Mouse (Mus musculus): ENCODE data around the gene Rpl22l1.

DNA sequence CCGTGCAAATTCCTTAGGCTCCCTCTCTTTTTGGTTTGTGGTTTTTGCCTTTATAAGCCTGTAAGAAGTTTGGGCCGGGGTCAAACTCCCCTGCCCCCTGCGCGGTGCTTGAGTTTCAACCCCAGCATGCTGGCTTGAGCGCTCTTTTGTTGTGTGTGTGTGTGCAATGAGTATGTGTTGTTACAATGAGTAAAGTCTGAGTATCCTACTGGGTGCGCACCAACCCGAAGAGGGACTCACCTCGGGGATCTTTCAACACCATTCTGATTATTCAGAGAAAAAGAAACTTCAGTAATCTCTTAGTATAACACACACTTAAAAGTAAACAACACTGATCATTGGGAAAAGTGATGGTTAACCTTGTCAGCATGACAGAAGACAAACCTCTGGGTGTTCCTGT lies 38.0 kb downstream of the Rpl22l1 start:
- TF ChIP-seq GATA1 (IDR thresholded peaks at IDR 0.05; ENCODE audit: low read length), result no peak
- TF ChIP-seq TAL1 (IDR thresholded peaks at IDR 0.05; ENCODE audit: low read length), result no peak
